Mouse (Mus musculus) thymus, postnatal 36 days (tissue): ENCODE results near the gene Kdm5c.

Experiments
- DNase-seq, 2 experiments: peaks; one replicate each; pipeline ENCODE4 v3.0.0; 2022; ENCODE audit warnings: mixed read lengths in 2 of 2

Gene Kdm5c

DNA sequence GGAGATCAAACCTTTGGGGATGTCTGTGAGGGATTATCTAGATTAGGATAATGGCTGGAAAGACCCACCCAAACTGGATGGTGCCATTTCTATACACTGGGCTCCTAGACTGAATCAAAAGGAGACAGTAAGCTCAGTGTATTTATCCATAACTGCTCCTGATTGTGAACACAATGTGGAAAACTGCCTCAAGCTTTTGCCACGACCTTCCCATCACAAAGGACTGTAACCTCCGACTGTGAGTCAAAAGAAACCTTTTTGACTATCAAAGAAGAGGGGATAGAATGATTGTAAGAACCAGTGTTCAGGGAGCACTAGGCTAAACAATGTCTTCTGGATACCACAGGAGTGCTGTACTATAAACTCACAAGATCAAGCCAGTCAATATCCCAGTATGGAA lies 73.4 kb downstream of the Kdm5c start:
- DNase-seq: no peak

DNA sequence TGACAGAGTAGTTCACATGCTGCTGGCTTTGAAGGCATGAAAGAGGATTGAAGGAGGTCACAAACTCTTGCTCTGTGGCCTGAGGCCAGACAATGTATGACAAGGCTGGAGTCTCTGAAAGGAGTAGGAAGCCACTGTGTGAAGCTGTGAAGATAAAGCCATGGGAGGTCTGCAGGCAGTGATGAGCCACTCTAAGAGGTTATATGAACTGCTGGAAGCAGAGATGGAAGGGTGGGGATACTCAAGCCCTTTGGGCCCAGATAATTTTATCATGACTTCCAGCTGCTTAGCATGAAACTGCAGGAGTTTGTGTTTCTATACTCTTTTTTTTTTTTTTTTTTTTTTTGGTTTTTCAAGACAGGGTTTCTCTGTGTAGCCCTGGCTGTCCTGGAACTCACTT lies 74.6 kb downstream of the Kdm5c start:
- DNase-seq: no peak

DNA sequence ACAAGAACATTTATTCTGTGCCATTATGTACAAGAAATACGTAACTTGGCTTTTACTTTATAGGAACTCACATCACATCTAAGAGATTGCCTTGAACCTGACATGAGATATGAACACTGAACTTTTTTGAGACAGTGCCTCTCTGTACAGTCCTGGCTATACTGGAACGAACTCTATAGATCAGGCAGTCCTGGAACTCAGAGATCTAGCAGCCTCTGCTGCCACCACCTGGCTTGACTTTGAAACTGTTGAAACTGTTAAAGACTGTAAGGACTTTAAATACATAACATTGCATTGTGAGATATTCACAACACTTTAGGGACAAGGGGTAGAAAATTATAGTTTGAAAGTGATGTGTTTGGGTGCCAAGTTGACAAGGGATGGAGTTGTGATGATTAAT lies 75.1 kb downstream of the Kdm5c start:
- DNase-seq: peak; percentile 16 to 27

DNA sequence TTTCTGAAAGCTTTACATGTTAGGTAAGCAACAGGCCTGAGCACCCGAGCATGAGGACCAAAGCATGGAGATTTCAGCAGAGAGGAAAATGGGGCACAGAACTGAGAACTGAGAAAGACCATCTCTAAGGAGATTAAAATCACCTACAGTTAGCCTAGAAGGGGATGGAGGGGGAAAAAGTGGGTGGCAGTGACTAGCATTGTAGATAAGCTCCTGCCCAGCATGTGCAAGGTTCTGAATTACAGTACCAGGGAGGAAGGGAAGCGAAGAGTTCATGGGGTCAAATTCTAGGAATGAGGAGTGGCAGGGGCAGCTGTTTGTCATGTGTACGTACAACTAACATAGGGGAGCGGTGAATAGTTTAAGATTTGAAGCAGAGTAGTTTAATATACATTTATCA lies 87.7 kb downstream of the Kdm5c start:
- no peak for DNase-seq

DNA sequence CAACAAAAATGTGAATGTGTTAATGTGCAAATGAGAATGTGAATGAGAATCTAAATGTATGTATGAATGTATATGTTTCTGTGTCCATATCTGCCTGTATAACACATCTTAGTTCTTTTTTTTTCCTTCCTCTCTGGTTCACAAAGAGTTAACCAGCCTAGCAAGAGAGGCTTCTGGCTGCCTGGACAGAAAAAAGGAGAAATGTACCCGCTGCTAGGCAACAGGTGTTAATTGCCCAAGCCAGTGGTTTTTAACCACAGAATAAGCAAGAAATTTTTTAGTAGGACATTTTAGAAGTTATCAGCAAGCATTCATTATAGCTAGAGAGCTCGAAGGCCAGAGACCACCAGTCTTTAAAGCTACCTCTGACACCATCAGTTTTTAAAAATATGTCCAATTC lies 90.0 kb downstream of the Kdm5c start:
- no peak for DNase-seq

DNA sequence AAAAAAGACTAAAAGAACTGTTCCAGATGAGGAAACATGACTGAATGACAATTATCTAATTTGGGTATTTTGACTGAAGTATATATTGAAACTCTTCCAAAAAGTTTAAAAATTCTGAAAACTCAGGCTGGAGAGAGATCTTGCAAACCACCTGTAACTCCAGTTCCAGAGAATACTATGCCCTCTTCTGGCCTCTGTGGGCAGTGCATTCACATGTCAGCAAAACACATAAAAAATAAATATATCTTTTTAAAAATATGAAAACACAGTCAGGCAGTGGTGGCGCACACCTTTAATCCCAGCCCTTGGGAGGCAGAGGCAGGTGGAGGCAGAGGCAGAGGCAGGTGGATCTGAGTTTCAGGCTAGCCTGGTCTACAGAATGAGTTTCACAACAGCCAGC lies 90.8 kb downstream of the Kdm5c start:
- DNase-seq: no peak
